Mouse (Mus musculus) stomach, embryonic 14.5 days (tissue): ENCODE data around the gene Aldh1l2. TPM values are rescaled to one million over a fixed set of nuclear protein-coding genes. Genes with fewer than 3 reads are reported as not detected.

Source experiments
- polyA plus RNA-seq: library from polyadenylated mRNA; unstranded; fragments of >200 nt; fragmentation: Nextera tagmentation; extraction: Ambion mirVana; gene quantifications from 2 replicates; pipeline ENCODE4 v1.2.1, GENCODE M21; 2014

Aldh1l2 gene
- polyA plus RNA-seq, 1 experiment from 2014 or later, result 2.2 TPM

Other genes starting within 250 kb of the Aldh1l2 start
- 0.76 and 1.2 TPM in 2 replicates for gene Slc41a2, start 196.3 kb downstream of the Aldh1l2 start, polyA plus RNA-seq
- gene D10Wsu102e, start 173.9 kb downstream of the Aldh1l2 start, polyA plus RNA-seq, result 0.74 and 0.77 TPM in 2 replicates
- 36.1 and 42.7 TPM in 2 replicates for gene Washc4, start 9.6 kb upstream of the Aldh1l2 start, polyA plus RNA-seq
- gene Appl2, start 114.6 kb upstream of the Aldh1l2 start, polyA plus RNA-seq, result 54.0 and 64.6 TPM in 2 replicates
- 37.5 and 37.7 TPM in 2 replicates for gene 1500009L16Rik, start 188.7 kb upstream of the Aldh1l2 start, polyA plus RNA-seq